Mouse (Mus musculus) large intestine, adult 2 months (tissue): ENCODE measurements around the gene D5Ertd579e. TPM values are rescaled to one million over a fixed set of nuclear protein-coding genes. Genes with fewer than 3 reads are reported as not detected.

ENCODE experiments used
- DNase-seq: peaks from one replicate; pipeline ENCODE4 v3.0.0-alpha.2; 2012; ENCODE audit warnings: low read depth, low spot score
- WGBS: fragments of 180-500 bp; shearing (Covaris S2); methylation state at CpG from one replicate; pipeline ENCODE4 v1.1.7; 2018; 5-methylcytosine and 5-hydroxymethylcytosine counted together
- polyA plus RNA-seq: library from polyadenylated mRNA; depleted of rRNA; stranded (reverse); fragments of >200 nt; gene quantifications from 2 replicates; pipeline ENCODE4 v1.2.3, GENCODE M21; 2012

The D5Ertd579e gene
- polyA plus RNA-seq, 1 experiment: 24.5 TPM

GRCm38 (mm10) chr5:36621058-36621449, 74.8 kb downstream of the D5Ertd579e start:
- 58% methylated on average over 5 of the region's 5 CpGs for WGBS
- DNase-seq: no peak

- 72% methylated on average over 8 of the region's 8 CpGs for WGBS
- DNase-seq: no peak
These were observed 75.3 kb downstream of the D5Ertd579e start for GRCm38 (mm10) chr5:36620409-36621057.

GRCm38 (mm10) chr5:36618890-36619289, 76.9 kb downstream of the D5Ertd579e start:
- DNase-seq: no peak
- WGBS: 86% methylated on average over 5 of the region's 5 CpGs

GRCm38 (mm10) chr5:36618356-36618755, 77.5 kb downstream of the D5Ertd579e start:
- DNase-seq: no peak
- WGBS: 59% methylated on average over 4 of the region's 4 CpGs

- 67% methylated on average over 4 of the region's 4 CpGs for WGBS
- no peak for DNase-seq
These were observed 81.7 kb downstream of the D5Ertd579e start for GRCm38 (mm10) chr5:36614124-36614523.

- no peak for DNase-seq
- 37% methylated on average over 2 of the region's 2 CpGs for WGBS
These were observed 86.8 kb downstream of the D5Ertd579e start for GRCm38 (mm10) chr5:36608939-36609499.

- WGBS: 63% methylated on average over 5 of the region's 5 CpGs
- no peak for DNase-seq
These were observed 92.8 kb downstream of the D5Ertd579e start for GRCm38 (mm10) chr5:36603031-36603430.

- WGBS: 94% methylated on average over 9 of the region's 9 CpGs
- DNase-seq: no peak
These were observed 93.8 kb downstream of the D5Ertd579e start for GRCm38 (mm10) chr5:36602028-36602427.

GRCm38 (mm10) chr5:36601492-36601891, 94.3 kb downstream of the D5Ertd579e start:
- no peak for DNase-seq
- 87% methylated on average over 7 of the region's 7 CpGs for WGBS

GRCm38 (mm10) chr5:36598883-36599282, 96.9 kb downstream of the D5Ertd579e start:
- 70% methylated on average over 1 of the region's 1 CpGs for WGBS
- DNase-seq: no peak

- DNase-seq: no peak
- 34% methylated on average over 4 of the region's 4 CpGs for WGBS
These were observed 98.2 kb downstream of the D5Ertd579e start for GRCm38 (mm10) chr5:36597653-36598052.

- 63% methylated on average over 5 of the region's 5 CpGs for WGBS
- DNase-seq: no peak
These were observed 99.6 kb downstream of the D5Ertd579e start for GRCm38 (mm10) chr5:36596225-36596624.

GRCm38 (mm10) chr5:36595115-36595514, 100.7 kb downstream of the D5Ertd579e start:
- no peak for DNase-seq
- WGBS: 20% methylated on average over 3 of the region's 3 CpGs

GRCm38 (mm10) chr5:36594344-36594743, 101.5 kb downstream of the D5Ertd579e start:
- 77% methylated on average over 3 of the region's 3 CpGs for WGBS
- no peak for DNase-seq

- no peak for DNase-seq
- 78% methylated on average over 5 of the region's 5 CpGs for WGBS
These were observed 102.6 kb downstream of the D5Ertd579e start, which contains the start of gene Tbc1d14 for GRCm38 (mm10) chr5:36593176-36593575. Tbc1d14 (minus strand) TSS chr5:36593276.

- no peak for DNase-seq
- WGBS: 67% methylated on average over 5 of the region's 5 CpGs
These were observed 105.3 kb downstream of the D5Ertd579e start for GRCm38 (mm10) chr5:36590499-36590920.

- WGBS: 71% methylated on average over 6 of the region's 6 CpGs
- DNase-seq: no peak
These were observed 111.5 kb downstream of the D5Ertd579e start for GRCm38 (mm10) chr5:36584299-36584698.

- DNase-seq: peak; percentile 97
- 2% methylated on average over 54 of the region's 54 CpGs for WGBS
These were observed 113.7 kb downstream of the D5Ertd579e start for GRCm38 (mm10) chr5:36581924-36582642.

- DNase-seq: no peak
- 3% methylated on average over 39 of the region's 40 CpGs for WGBS
These were observed 114.4 kb downstream of the D5Ertd579e start for GRCm38 (mm10) chr5:36581259-36581923.

- DNase-seq: no peak
- WGBS: 72% methylated on average over 7 of the region's 7 CpGs
These were observed 115.9 kb downstream of the D5Ertd579e start for GRCm38 (mm10) chr5:36579967-36580366.
